Mouse (Mus musculus) thymus, adult 2 months (tissue): ENCODE data around the gene Pde9a.

Experiments
- CTCF ChIP-seq: fragments of 200-500 bp; IDR thresholded peaks from 2 replicates; pipeline ENCODE4 v1.5.1; 2012; ENCODE audit warnings: mild to moderate bottlenecking, control low read depth, low read length, moderate library complexity, borderline replicate concordance; ENCODE audit not compliant: control insufficient read depth, poor library complexity, insufficient read depth; ENCODE audit errors: extremely low read depth
- POLR2A ChIP-seq: fragments of 200-500 bp; IDR thresholded peaks from 2 replicates; pipeline ENCODE4 v1.6.1; 2012; ENCODE audit warnings: mild to moderate bottlenecking, low read length, control low read depth, moderate library complexity; ENCODE audit not compliant: control insufficient read depth, poor library complexity, insufficient read depth; ENCODE audit errors: extremely low read depth

- TF ChIP-seq CTCF (no peak), POLR2A (no peak)
These were observed 50.2 kb downstream of the Pde9a start for GRCm38 (mm10) chr17:31435934-31436813.
